ENCODE assay signal across 21 mouse cellular contexts in the genomic region with DNA sequence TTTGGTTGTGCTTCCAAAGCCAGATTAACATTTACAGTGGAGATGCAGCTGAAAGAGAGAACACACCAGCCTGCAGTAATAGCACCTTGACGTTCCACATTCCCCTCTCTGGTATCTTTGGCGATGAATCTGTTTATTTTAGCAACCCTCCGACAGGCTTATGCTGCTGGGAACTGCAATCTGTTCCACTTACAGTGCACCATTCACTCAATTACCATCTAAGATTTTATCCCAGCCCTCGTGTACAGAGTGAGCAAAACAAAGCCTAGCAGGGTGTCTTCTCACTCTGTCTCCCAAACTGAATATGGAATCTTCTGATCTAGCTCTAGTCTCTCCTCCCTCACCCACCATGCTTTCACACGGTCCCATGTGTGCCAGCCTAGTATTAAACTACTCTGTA. TPM values are rescaled to one million over a fixed set of nuclear protein-coding genes. Genes with fewer than 3 reads are reported as not detected.
DNase-seq lines count a peak whose midpoint lies in the region; ATAC-seq and TF ChIP-seq lines count a peak whose summit lies in the region.
"Had no signal": no experiment of that assay in that cellular context is flagged by ENCODE, and none has a peak within 500 bp of the region (broad histone marks: within the 10 kb centered on the region; RNA-seq: fewer than 3 reads in every experiment).

No protein-coding gene starts in this region.

- no peak overlapping the region for H3K4me2 ChIP-seq in forebrain, embryonic 13.5 days
- H3K4me2 ChIP-seq in forebrain, embryonic 12.5 days = no peak overlapping the region
- no peak overlapping the region for H3K4me2 ChIP-seq in intestine, embryonic 15.5 days (replicated peaks)
- H3K4me2 ChIP-seq: heart, embryonic 11.5 days; hindbrain, embryonic 14.5 days; limb, embryonic 15.5 days; midbrain, embryonic 12.5 days had no signal

- DNase-seq in left cerebral cortex, adult 11 months (ENCODE audit: low spot score) = peak; percentile 59
- no peak for DNase-seq in left cerebral cortex, adult 2 months (ENCODE audit: extremely low spot score in 1 of 2, low spot score in 2 of 2)
- DNase-seq in brain, adult 2 months (ENCODE audit: low read depth, low spot score) = peak; percentile 86
- DNase-seq in layer of hippocampus, adult 9-11 months = peak; percentile 72
- DNase-seq in kidney, adult 8-10 months = no peak
- DNase-seq: cerebellum, adult 11-12 months; cerebellum, postnatal 25 days; heart, postnatal 14 days; kidney, postnatal 14 days; lung, postnatal 36 days had no signal

- H3K27me3 ChIP-seq in forebrain, embryonic 13.5 days = no peaks in the 10 kb centered on the region
- no peaks in the 10 kb centered on the region for H3K27me3 ChIP-seq in forebrain, embryonic 12.5 days
- no peaks in the 10 kb centered on the region for H3K27me3 ChIP-seq in intestine, embryonic 15.5 days (replicated peaks)
- H3K27me3 ChIP-seq: CH12.LX; limb, embryonic 15.5 days; midbrain, embryonic 12.5 days had no signal

- peaks cover 9% of the 10 kb centered on the region for H3K36me3 ChIP-seq in forebrain, embryonic 13.5 days (ENCODE audit: poor library complexity, severe bottlenecking)
- no peaks in the 10 kb centered on the region; the same call in 1 of the 2 replicates for H3K36me3 ChIP-seq in forebrain, embryonic 12.5 days (replicated peaks)
- no peaks in the 10 kb centered on the region for H3K36me3 ChIP-seq in intestine, embryonic 15.5 days
- H3K36me3 ChIP-seq: limb, embryonic 15.5 days had no signal

- H3K27ac ChIP-seq in forebrain, embryonic 13.5 days = no peak overlapping the region
- no peak overlapping the region for H3K27ac ChIP-seq in forebrain, embryonic 12.5 days
- H3K27ac ChIP-seq in left cerebral cortex, adult 2 months = no peak overlapping the region
- H3K27ac ChIP-seq in intestine, embryonic 15.5 days = no peak overlapping the region
- H3K27ac ChIP-seq: hindbrain, embryonic 14.5 days; limb, embryonic 15.5 days; midbrain, embryonic 12.5 days had no signal

- peak; percentile 62; the same call in 1 of the 2 replicates for ATAC-seq in forebrain, embryonic 13.5 days
- ATAC-seq in forebrain, embryonic 12.5 days (ENCODE audit: low FRiP score) = no peak
- ATAC-seq in intestine, embryonic 15.5 days = no peak
- ATAC-seq: intestine, postnatal 0 days had no signal

- H3K9ac ChIP-seq in forebrain, embryonic 13.5 days = no peak overlapping the region
- no peak overlapping the region for H3K9ac ChIP-seq in forebrain, embryonic 12.5 days
- H3K9ac ChIP-seq in intestine, embryonic 15.5 days = no peak overlapping the region
- H3K9ac ChIP-seq: hindbrain, embryonic 14.5 days; limb, embryonic 15.5 days; midbrain, embryonic 12.5 days had no signal

- 64% methylated on average over 5 of the region's 5 CpGs for WGBS in forebrain, embryonic 13.5 days
- 63% methylated on average over 5 of the region's 5 CpGs for WGBS in forebrain, embryonic 12.5 days
- 37% methylated on average over 5 of the region's 5 CpGs for WGBS in intestine, embryonic 15.5 days

- TF ChIP-seq CTCF in left cerebral cortex, adult 2 months (IDR thresholded peaks at IDR 0.05) = no peak

- no peak overlapping the region for H3K4me3 ChIP-seq in forebrain, embryonic 13.5 days
- H3K4me3 ChIP-seq in forebrain, embryonic 12.5 days (replicated peaks) = no peak overlapping the region
- H3K4me3 ChIP-seq in left cerebral cortex, adult 2 months = no peak overlapping the region
- no peak overlapping the region for H3K4me3 ChIP-seq in intestine, embryonic 15.5 days (replicated peaks)
- H3K4me3 ChIP-seq: limb, embryonic 15.5 days; midbrain, embryonic 12.5 days had no signal

- H3K4me1 ChIP-seq in forebrain, embryonic 13.5 days = peaks cover 41% of the 10 kb centered on the region
- peaks cover 18% of the 10 kb centered on the region for H3K4me1 ChIP-seq in forebrain, embryonic 12.5 days
- 0 out of 2 replicates have a peak, but pooled peaks cover 2% of the 10 kb centered on the region for H3K4me1 ChIP-seq in intestine, embryonic 15.5 days (replicated peaks)

- intact Hi-C loops in left cerebral cortex, adult 2 months (cut with DNase I) = loop anchor here (5.0 kb wide), 2 partner anchors 71 to 131 kb away; no protein-coding TSS in a partner anchor

- no peaks in the 10 kb centered on the region for H3K9me3 ChIP-seq in forebrain, embryonic 13.5 days (replicated peaks)
- no peaks in the 10 kb centered on the region for H3K9me3 ChIP-seq in forebrain, embryonic 12.5 days
- no peaks in the 10 kb centered on the region for H3K9me3 ChIP-seq in intestine, embryonic 15.5 days
- H3K9me3 ChIP-seq: limb, embryonic 15.5 days; midbrain, embryonic 12.5 days had no signal

RNA-seq across cellular contexts. Expression of a gene that starts 36.5 kb away (rescaled TPM):
- polyA plus RNA-seq in forebrain, embryonic 13.5 days (2015; fragmentation: Nextera tagmentation; extraction: Ambion mirVana) = 1.9 and 2.7 TPM in 2 replicates
- 3.5 TPM in 2 replicates for polyA plus RNA-seq in forebrain, embryonic 12.5 days (2016; fragmentation: Nextera tagmentation; extraction: Ambion mirVana)
- 100 to 1,000 TPM; 159 to 170 TPM for total RNA-seq in left cerebral cortex, adult 2 months (2021)
- 0.68 and 0.72 TPM in 2 replicates for polyA plus RNA-seq in intestine, embryonic 15.5 days (2015; fragmentation: Nextera tagmentation; extraction: Ambion mirVana)
- total RNA-seq: CH12.LX; heart, postnatal 14 days had no signal
- polyA plus RNA-seq: gonadal fat pad, adult 2 months; liver, embryonic 16.5 days had no signal

Comparison
In these comparisons a context has a peak if more than half of its experiments do, and no peak if none do; other contexts are left out.
1. DNase-seq: peak in left cerebral cortex, adult 11 months (single experiment), brain, adult 2 months (single experiment) and layer of hippocampus, adult 9-11 months (single experiment); none in left cerebral cortex, adult 2 months (0 of 2) and kidney, adult 8-10 months (0 of 2).